Mouse (Mus musculus) gastrocnemius, postnatal 25 days (tissue): ENCODE results near the gene Klf17. TPM values are rescaled to one million over a fixed set of nuclear protein-coding genes. Genes with fewer than 3 reads are reported as not detected.
"Not testable (repeated sequence)": the region's sequence is repeated elsewhere in the genome, so short reads cannot be mapped to it uniquely, and the experiment has no call there.

Experiments used
- DNase-seq: peaks from one replicate; pipeline ENCODE4 v3.0.0; 2022
- long read RNA-seq, 2 experiments: library from polyadenylated mRNA; stranded (forward); transcript quantifications; one replicate each; pipeline ENCODE4 v2.0.0; 2021
- total RNA-seq, 2 experiments: library from RNA; stranded (reverse); gene quantifications; 1 replicate in 1 of 2; 2 replicates in 1 of 2; pipeline ENCODE4 v1.2.3; 2021

Gene Klf17
- not detected for total RNA-seq
- long read RNA-seq, experiment 1 = 0 reads
- long read RNA-seq, experiment 2 = 0 reads

DNA sequence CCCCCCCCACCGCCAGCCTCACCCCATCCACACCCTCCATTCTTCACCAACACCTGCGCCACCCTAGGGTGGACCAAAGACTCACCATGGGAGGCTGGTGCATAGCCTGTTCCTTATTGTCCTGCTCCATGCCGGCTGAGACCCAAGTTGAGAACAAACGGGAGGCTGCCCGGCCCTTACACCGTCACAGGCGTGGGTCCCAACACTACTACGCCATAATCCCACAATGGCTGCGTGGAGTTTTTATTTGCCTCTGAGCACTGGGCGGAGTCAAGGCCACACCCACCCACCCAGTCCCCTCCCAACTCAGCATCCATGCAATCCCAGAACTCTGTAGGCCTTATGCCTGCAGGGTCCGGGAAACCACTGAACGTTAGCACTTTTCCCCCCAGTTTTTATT, at the start of gene Klf17:
TSS of gene Klf17 (minus strand) at position 233 of the 400 bp plus-strand sequence.
- DNase-seq = no peak

DNA sequence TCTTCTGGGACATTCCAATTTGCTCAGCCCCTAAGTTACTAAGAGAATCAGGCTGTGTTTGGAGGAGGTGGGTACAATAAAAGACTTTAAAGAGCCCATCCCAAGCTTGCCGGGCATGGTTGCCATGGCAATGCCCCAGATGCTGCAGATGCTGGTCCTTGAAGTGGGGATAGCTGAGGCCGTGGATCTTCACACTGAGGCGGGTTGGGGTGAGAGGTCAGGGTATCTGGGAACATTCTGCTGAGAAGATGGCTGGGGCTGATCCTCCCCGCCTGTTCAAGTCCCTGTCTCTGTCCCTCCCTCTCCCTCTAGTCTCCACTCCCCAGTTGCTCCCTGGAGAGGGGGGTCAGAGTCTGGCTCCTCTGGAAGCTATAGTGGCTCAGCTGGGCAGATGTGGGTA, 48.9 kb upstream of the Klf17 start:
- no peak for DNase-seq

DNA sequence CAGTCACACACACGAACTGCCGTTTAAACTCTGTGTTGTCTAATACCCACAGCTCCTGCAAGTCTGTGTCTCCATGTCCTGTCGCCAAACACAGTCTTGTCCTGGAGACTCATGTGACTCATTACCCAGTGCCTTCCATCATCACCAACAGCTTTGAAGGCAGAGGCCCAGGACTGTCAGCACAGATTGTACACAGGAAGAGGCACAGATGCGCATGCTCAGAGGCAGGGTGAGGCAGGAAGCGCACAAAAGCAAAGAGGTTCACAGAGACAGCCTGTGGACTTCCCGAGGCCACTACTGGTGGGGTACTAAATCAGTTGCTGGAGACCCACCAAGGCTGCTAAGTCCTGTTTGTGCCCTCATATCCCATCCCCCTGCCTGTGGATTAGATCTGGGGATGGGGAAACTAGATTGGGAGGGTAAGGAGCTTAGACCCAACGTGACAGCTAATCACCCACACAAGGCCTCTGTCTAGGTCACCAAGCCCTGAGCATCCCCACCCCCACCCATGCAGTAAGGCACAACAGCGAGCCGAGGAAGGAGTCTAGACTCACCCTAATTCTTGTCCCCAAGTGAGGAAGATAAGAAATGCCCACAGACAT, 48.2 kb upstream of the Klf17 start:
- DNase-seq = no peak

DNA sequence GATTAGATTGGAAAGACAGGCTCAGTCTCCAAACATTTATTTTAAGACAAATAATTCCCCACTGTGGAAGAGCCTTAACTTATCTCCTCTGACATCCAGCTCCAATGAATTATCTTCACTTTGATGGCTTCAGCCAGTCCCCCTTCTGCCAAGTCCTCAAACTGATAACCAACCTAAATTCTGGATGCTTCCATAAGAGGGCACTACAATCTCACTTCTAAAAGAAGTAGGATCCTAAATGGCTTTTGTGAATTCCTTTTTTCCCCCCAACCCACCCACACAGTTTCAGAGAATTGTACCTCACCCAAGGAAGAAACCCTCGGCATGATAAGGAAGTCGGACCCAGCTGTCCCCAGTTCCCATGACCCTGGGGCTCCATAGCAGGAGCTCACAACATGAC, 45.5 kb upstream of the Klf17 start:
- DNase-seq = no peak

DNA sequence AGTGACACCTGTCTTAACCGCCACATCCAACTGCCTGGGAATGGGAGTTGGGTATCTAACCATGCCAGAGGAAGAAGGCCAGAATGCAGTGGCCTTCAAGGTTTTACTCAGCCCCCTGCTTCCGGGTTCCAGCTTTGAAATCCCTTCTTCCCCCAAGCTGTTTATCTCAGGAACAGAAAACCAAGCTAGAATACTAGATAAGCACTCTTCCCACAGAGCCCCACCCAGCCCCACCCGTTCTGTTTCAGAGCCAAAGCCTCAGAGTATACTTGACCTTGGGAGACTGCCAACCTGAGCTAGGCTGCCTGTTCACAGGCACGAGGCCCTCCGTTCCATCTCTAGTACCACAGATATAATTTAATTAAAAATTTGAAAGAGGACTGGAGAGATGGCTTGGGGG, 41.5 kb upstream of the Klf17 start:
- no peak for DNase-seq

- DNase-seq = no peak
Measured at GRCm38 (mm10) chr4:117799904-117800303, 34.5 kb upstream of the Klf17 start.

GRCm38 (mm10) chr4:117788308-117788707, 22.9 kb upstream of the Klf17 start:
- no peak for DNase-seq

GRCm38 (mm10) chr4:117786963-117787362, 21.5 kb upstream of the Klf17 start:
- DNase-seq = no peak

GRCm38 (mm10) chr4:117782908-117783307, 17.5 kb upstream of the Klf17 start:
- no peak for DNase-seq

- DNase-seq = no peak
Measured at GRCm38 (mm10) chr4:117772960-117773359, 7.5 kb upstream of the Klf17 start.

DNA sequence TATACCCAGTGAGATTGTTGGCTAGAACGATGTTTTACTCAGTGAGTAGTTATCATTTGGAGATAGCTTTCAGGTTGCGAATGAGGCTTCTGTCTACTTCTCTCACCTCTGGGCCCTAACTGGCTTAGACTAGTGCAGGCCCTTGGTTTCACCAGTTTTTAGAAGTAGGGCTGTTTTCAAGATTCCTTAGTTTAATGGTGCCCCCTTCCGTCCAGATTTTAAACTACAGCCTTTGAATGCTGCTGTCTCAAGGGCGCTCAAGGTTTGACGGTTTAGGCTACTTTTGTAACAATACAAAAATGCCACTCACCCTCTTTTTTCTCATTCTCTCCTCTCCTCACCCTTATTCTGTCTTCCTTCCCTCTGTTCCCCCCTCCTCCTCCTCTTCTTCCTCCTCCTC, 5.5 kb upstream of the Klf17 start:
- peak; percentile 10 for DNase-seq

GRCm38 (mm10) chr4:117760151-117760550, 5.3 kb downstream of the Klf17 start:
- no peak for DNase-seq

- not testable (repeated sequence) for DNase-seq
Measured at GRCm38 (mm10) chr4:117752469-117752868, 13.0 kb downstream of the Klf17 start.

- DNase-seq = no peak
Measured at GRCm38 (mm10) chr4:117737559-117737958, 27.9 kb downstream of the Klf17 start.

- no peak for DNase-seq
Measured at GRCm38 (mm10) chr4:117731926-117732325, 33.5 kb downstream of the Klf17 start.

DNA sequence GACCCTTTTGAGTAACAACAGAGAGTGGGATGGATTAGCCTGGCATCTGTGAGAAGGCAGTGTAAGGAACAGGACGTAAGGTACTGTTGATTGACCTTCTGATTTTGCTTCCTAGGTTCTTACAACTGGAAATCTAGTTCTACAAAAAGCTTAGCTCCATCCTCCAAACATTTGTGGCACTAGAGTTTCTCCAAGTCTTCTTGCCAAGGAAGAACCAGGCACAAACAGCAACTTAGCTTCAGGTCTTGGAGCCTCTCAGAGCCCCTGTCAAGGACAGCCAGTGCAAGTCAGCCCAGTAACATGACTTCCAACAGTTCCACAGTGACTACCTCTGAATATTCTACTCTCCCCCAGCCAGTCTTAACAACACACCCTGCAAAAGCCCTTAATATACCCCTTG, 41.3 kb downstream of the Klf17 start, which contains the start of gene Gm12845:
TSS of gene Gm12845 (plus strand) at position 301 of the 400 bp plus-strand sequence.
- DNase-seq = no peak

DNA sequence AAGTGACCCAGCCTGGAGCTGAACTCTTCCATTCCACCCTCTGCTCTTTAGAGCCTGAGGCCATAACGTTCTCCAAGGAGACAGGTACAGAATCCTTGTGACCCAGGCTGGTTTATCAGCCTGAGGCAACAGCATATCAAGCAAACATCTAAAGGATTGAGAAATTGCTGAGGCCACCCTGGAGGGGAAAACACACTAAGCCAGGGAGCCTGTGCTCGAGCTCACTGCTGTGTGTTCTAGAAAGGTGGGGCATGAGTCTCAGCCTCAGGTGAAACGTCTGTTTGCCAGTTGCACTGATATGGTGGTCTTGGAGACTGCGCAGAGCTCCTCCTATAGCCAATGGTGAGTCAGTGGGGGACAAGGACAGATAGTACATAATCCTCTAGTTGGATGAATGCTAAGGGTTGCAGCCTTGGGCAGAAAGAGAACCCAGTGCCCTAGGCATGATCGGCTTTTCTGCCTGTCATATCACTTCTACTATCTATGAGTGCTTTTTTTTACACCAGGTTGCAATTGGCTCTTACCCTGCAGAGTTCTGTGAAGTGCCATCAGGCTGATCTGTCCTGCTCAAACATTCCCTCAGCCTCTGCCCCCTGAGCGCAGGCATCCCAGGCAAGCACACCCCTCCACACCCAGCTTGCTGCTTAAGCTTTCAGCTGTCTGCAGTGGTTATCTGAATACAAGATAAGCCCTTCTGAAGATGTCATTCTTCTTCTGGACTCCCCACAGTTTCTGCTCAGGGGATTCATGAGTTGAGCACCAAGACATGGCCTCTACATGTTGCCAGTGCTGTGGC, 51.9 kb downstream of the Klf17 start:
- DNase-seq = no peak

DNA sequence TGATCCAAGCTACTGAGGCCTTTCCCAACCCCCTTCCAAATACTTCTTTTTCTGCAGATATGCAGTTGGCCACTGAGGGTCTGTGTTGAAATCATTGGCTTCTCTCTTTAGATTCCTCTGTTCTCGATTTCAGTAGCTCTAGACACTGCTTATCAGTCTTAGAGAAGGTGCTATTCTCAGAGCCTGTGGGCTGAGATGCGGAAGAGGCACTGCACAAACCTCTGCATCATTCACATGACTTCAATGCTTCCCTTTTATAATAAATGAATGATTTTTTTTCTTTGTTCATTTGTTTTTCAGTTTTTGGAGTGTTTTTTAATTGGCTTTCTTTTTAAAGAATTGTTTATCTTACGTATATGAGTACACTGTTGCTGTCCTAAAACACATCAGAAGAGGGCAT, 53.1 kb downstream of the Klf17 start:
- DNase-seq = no peak

- no peak for DNase-seq
Measured at GRCm38 (mm10) chr4:117708780-117709550, 56.5 kb downstream of the Klf17 start.
